Mouse (Mus musculus): ENCODE results near the gene Rnf167.
A peak's percentile ranks its signal among the peaks of the same experiment; 100 is the strongest.

Gene Rnf167

GRCm38 (mm10) chr11:70655571-70656455 lies 8.8 kb downstream of the Rnf167 start:
- DNase-seq = no peak

DNA sequence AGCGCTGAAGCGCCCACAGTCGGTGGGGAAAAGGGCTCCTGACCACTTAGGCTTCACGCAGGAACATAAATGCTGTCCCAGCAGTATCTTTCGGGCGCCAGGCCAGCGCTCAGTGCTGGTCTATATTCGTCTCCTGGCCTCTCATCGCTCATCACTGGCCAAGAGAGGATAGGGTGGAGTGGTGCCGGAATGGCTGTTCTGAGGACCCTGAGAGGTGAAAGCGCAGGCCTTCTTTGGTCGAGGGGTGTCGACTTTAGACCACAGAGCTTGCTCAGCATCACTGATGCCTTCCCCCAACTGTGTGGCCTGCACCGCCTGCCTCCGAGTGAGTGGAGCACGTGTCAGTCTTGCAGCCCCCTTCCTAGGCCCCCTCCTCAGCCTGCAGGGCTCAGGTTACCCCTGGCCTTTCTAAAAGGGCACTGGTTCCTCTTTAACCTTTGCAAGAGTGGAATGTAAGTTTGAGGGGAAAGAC lies 9.5 kb downstream of the Rnf167 start:
- no peak for DNase-seq

GRCm38 (mm10) chr11:70656964-70657363 lies 9.9 kb downstream of the Rnf167 start, which contains the start of gene Eno3:
Eno3 (plus strand) TSS chr11:70657202.
- no peak for DNase-seq

DNA sequence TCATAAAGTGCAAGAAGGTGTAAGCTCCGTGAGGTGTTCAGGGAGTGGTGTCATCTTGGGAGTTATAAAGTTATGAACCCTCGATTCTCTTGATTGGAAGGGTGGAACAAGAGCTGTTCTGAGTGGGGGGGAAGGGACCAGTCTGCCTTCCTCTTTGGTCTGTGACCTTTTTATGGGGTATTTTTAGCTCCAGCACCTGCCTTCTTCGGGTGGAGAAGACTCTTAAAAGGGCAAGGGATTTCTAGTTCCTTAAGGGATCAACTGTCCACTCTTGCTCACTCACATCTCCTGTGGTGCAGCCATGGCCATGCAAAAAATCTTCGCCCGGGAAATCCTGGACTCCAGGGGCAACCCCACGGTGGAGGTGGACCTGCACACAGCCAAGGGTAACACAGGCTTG lies 10.5 kb downstream of the Rnf167 start:
- no peak for DNase-seq

DNA sequence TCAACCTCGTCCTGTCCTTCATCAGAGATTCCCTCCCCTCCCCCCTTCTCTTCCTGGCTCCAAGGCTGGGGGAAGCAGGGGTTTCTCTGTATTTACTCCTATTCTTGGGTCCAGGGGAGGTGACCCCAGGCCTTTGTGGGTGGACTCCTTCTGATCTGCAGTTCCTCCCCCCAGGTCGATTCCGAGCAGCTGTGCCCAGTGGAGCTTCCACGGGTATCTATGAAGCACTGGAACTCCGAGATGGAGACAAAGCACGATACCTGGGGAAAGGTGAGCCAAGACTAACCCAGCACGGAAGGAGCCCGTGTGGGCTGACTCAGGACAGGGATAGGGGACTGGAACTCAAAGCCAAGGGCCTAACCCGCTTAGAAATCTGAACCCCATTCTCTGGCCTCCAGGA lies 11.0 kb downstream of the Rnf167 start:
- no peak for DNase-seq

GRCm38 (mm10) chr11:70658521-70658920 lies 11.5 kb downstream of the Rnf167 start:
- no peak for DNase-seq

GRCm38 (mm10) chr11:70658942-70659341 lies 11.9 kb downstream of the Rnf167 start:
- no peak for DNase-seq

DNA sequence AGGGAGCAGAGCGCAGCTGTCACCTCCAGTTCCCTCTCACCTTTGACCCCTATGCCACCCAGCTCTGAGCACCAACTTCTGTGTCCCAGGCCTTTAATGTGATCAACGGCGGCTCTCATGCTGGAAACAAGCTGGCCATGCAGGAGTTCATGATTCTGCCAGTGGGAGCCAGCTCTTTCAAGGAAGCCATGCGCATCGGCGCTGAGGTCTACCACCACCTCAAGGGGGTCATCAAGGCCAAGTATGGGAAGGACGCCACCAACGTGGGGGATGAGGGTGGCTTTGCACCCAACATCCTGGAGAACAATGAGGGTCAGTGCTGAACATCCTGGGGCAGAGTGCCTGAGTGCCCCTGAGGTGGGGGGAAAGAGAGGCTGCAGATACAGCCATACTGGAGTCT lies 13.5 kb downstream of the Rnf167 start:
- DNase-seq = no peak

DNA sequence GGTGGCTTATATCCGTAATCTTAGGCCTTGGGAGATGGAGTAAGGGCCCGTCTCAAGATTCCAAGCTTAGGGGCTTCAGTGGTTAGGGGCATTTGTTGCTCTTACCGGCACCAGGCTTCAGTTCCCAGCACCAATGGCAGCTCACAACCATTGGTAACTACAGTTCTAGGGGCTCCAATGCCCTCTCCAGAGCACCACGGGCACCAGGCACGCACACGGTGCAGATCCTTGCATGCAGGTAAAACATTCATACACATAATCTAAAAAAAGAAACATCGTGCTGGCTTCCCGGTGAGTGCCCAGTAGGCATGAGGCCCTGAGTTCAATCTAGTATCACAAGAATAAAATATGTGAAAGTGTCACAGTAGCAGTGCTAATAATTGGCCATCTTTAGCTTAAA lies 16.1 kb downstream of the Rnf167 start:
- no peak for DNase-seq

DNA sequence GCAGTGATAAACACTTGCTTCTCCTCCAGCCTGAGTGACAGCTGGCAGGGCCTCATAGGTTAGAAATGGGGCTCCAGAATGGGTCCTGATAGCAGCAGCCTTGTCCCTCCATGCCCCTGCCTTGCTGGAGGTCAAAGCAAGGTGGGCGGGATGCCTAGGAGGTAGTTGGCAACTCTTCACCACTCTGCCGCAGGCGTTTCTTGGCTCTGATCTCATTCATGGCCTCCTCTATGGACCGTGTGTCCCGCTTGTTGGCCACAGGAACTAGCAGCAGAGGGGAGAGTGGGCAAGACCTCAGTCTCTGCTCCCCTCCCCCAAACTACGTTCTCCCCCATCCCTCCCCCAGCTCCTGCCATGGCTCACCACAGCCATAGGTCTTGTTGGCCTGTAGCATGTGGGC lies 16.9 kb downstream of the Rnf167 start:
- no peak for DNase-seq

GRCm38 (mm10) chr11:70664741-70665140 lies 17.7 kb downstream of the Rnf167 start:
- DNase-seq = no peak

DNA sequence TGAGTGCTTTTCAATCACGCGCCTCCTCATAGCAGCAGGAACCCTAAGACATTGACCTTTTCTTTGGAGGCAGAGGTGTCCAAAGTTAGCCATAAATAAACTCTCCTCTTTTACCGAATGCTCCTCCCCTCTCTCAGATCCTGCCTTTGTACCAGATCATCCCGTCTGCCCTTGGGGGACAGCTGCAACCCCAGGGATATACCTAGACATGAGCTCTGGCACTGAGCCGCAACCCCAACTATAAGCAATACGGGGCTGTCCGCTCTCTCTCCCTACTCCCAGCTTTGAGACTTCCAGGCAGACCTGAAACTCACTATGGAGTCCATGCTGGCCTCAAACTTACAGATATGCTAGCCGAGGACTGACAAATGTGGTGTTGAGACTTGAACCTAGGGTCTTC lies 19.7 kb downstream of the Rnf167 start:
- no peak for DNase-seq

DNA sequence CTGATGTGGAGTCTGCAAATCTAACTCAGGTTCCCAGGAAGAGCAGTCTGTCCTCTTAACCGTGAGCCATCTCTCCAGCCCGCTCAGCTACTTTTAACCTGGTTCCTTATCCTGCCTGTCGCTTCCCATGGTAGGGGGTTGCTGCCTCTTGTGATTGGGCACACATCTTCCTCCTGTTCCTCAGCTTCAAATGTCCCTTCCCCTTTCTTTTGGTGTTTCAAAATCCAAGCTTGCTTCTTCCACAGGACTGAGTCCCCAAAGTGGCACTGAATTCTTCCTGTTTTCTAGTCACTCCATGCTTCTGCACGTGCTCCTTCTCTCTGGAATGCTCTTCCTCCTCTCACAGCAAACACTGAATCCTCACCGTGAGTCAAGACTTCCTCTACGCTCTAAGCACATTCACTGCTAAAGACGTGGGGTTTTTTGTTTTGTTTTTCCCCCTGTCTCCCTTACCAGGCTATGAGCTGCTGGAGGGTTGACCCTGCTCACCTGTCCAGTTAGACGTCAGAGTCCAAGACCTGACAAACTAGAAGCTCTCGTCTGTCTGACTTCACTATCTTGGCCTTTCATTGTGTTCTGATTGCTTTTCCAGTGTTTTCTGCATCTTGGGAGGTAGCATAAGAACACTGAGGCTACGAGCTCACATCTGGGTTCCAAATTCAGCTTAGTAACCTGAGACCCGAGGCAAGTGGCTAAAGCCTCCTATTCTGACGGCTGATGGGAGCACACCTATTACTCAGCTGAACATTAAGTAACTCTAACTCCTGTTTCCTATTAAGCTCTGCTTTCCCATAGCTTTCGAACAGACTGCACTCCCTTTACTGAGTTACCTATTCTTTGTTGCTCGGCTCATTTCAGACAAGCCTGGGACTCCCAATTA lies 20.5 kb downstream of the Rnf167 start:
- DNase-seq = no peak

DNA sequence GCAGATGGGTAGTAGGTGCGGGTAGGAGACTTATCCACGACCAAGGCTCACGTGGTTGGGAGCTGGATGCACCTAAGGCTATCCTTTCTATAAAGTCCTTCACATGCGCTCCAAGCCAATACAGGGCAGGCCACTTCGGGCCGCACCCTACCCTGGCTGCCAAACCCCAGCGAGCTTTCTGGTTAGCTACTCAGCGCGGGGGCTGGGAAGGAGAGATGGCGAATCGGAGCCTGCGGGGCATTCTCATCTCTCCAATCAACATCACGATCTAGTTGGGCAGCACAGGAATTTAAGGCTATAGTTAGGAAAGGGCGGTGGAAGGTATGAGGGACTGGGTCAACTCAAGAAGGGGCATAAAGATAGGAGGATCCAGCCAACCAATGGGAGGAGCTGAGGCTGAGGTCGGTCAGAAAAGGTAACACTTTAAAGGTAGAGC lies 21.3 kb downstream of the Rnf167 start:
- no peak for DNase-seq

DNA sequence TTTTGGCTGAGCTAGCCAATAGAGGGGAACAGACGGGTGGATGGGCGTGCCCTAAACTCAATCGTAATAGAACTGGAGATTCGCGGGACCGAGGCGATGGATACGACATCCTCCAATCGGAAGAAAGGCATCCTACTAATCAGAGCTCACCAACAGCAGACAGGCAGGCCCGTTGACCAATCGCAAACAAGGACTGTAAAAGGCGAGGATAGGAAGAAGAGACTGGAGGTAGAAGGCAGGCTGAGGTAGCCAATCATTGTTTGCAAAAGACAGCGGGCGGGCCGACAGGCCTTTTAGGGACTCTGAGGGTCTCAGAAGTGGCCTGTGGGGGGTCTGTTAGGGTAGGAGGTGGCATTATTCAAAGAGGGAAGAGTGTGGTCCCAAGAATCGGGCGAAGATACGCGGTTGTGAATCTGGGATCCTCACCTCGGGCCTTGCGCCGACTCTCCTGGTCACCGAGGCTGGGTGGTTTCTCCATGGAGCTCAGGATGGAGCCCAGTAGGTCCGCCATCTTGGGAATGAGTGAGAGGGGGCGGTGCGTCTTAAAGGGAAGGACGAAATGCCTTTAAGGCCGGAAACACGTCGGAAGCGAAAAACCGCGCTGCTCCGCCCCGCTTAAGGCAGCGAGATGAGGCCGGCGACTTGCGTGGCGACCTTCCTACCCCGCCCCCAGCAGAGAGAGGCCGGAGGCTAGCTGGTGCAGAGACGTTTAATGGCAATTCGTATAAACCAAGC lies 21.9 kb downstream of the Rnf167 start, which contains the start of gene Spag7:
Gene Spag7 (minus strand): TSS at position 646 of the 735 bp plus-strand sequence.
- DNase-seq = peak; percentile 100

DNA sequence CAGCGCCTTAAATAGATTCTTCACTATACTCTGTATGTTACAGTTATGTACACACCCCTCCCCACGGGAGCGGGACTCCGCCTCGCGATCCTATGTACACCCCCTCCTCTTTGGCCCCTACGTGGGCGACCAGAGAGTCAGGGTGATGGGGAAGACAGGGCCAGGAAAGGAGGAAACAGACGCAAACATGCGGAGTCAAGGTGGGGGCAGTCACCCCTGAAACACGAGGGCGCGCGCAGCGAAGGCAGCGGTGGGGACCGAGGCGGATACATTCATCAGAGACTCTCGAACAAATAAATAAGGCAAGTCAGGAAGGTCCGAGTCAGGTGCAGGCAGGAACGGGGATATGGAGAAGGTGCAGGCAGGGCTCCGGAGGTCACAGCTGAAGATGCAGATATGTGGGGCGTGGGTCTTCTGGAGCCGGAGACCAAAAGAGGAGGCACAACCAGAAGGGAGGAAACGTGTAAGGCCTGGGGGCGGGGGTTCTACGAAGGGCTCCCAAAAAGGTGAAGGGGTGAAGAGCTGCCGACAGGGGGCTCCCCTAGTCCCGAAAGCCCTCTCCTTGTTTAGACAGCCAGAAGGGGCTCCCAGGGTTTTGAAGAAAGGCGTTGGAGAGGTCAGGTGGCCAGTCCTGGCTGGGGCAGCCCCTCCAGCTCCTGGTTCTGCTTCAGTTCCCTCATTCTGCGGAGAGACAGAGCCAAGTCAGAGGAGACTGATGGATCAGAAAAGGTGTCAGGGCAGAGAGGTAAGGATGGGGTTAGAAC lies 22.7 kb downstream of the Rnf167 start:
- peak; percentile 77 for DNase-seq

DNA sequence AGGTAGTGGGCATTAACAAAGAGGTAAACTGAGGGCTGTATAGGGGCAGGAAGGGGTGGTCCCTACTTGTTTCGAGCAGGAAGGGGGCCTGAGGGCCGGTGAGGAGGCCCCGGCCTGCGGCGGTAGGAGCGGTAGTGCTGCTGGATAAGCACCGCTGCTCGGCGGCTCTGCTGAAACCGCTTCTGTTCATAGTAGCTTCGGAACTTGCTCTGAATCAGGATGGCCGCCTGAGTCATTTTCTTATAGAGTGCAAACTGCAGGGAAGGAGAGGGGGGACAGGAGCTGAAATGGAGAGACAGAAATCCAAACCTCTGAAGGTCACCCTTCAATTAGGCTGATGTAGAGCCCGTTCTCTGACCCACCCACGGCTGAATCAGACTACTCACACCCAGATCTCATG lies 23.4 kb downstream of the Rnf167 start:
- no peak for DNase-seq

DNA sequence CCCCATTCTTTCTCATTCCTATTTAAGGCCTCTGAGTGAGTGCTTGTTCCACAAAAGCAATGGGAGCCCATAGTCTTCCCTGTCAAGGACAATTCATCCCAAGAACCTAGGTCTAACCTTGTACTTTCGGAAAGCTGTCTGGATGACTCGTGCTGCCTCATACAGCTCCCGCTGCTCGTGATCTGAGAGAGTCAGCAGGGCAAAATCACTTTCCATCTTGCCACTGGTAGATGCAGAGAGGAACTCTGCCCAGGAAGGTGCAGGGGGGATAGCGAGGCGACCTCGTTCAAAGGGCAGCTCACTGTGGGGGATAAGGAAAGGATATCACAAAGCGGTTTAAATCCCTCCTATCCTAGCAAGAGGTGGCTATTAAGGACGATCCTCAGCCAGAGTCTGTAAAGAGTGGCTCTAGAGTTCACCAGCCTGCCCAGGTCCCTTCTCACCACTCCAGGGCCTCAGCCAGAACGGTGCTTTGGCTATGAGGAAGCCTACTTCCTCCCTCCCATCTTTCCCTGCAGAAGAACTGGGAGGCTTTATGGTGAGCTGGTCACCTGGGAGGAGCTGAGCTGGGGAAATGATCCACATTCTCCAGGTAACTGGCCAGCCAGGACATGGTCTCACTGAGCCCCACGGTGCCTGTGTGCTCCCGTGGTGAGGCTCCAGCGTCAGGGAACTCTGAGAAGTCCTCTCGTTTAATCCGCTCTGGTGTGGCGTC lies 24.5 kb downstream of the Rnf167 start:
- DNase-seq = no peak

DNA sequence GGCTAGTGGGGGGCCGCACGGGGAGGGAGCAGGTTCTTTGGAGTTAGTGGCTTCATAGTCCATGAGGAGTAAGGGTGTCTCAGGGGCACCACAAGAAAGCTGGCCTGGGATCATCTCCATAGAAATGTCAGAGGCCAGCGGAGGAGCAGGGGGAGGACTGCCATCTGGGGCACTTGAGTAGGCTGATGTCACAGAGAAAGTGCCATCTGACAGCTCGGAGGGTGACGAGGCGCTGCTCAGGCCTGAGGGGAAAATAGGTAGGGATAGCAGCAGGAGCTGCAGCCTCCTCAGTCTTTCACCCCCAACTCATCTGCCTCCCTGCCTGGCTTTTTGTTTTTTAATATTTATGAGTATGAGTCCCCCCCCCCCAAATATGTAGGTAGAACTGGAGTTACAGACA lies 27.0 kb downstream of the Rnf167 start:
- no peak for DNase-seq

DNA sequence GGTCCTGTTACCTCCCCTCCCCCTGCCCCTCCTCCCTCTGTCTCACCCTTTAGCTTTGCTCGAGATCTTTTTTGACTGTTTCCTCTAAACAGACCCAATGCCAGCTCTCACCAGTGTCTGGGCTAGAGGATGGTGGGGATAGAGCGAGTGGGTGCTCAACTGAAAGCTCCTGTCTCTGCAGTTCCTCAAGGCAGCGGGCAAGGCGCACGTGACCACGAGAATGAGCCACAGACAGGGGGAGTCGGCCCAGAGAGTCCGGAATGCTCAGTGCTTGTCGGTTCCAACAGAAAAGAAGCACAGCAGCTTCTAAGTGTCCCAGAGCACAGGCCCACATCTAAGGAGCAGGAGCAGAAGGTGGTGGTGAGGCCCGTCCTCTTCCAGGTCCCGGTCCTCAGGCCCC lies 27.5 kb downstream of the Rnf167 start:
- no peak for DNase-seq

DNA sequence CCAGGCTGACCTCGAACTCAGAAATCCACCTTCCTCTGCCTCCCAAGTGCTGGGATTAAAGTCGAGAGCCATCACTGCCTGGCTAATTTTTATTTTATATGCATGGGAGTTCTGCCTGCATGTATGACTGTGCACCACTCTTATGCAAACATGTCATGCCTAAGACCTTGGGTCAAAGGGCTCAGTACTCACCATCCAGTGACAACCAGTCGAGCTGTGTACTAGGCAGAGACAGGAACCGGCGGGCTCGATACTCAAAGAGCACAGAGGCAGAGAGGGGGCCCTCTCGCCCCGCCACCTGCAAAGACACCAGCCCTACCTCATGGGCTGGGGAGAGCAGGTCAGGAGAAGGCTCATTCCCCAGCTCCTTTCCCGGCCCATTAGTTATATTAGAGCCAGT lies 31.1 kb downstream of the Rnf167 start:
- DNase-seq = no peak
